Mouse (Mus musculus): ENCODE measurements around the gene Trim7. TPM values are rescaled to one million over a fixed set of nuclear protein-coding genes. Genes with fewer than 3 reads are reported as not detected.
"Not testable (repeated sequence)": the region's sequence is repeated elsewhere in the genome, so short reads cannot be mapped to it uniquely, and the experiment has no call there.

The Trim7 gene
- polyA plus RNA-seq (2016; fragmentation: Nextera tagmentation; extraction: Ambion mirVana), result 0.18 and 0.44 TPM in 2 replicates

DNA sequence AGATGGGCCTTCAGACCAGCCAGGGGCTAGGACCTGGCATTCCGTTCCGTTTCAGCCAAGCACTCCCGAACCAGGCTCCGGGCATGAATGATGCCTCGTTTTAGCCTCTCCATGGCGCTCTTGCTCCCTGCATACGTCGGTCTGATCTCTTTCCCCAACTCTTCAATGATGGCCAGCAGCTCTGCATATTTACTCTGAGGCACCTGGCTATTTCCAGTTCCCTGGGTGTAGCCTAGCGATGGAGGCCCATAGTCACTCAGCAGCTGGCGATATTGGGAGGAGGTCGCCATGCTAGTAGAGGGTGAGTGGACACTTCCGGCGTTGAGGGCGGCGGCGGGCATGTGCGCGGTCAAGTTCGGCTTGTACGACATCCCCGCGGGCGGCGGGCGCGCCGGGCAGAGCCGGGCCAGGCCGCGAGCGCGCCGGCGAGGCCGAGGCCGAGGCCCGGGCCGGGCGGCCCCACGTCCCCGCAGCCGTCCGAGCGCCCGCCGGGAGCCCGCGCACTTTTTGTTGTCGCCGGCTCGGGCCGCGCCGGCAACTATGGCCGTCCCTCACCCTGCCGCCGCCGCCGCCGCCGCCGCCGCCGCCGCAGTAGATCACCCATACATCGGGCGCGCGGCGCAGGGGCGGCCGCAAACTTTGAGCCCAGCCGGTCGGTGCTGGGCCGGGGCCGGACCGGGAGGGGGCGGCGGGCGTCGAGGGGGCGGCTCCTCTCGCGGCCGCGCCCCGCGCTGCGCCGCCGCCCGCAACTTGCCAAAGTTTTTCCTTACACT is at the start of gene Trim7, which contains the start of gene Gm12184:
Gene Trim7, plus strand, starts transcription at position 162 of the 773 bp plus-strand sequence.
Gene Gm12184, minus strand, starts transcription at position 677 of the 773 bp plus-strand sequence.
- not testable (repeated sequence) for H3K9me3 ChIP-seq; H3K36me3 ChIP-seq; H3K4me1 ChIP-seq; DNase-seq (ENCODE audit: low spot score)
- peak within 1 kb of the TSS; percentile 59 for H3K4me3 ChIP-seq
- H3K27ac ChIP-seq, result peak within 1 kb of the TSS; percentile 72; the same call in 1 of the 2 replicates
- H3K27me3 ChIP-seq (ENCODE audit: insufficient read depth, poor library complexity, severe bottlenecking), result peaks cover 11% of the 10 kb centered on the region
- WGBS, result under 1% methylated on average over 66 of the region's 92 CpGs

- H3K27me3 ChIP-seq (ENCODE audit: insufficient read depth, poor library complexity, severe bottlenecking), result no peaks in the 10 kb centered on the region
- H3K4me3 ChIP-seq, result no peak overlapping the region
- no peaks in the 10 kb centered on the region for H3K36me3 ChIP-seq
- no peaks in the 10 kb centered on the region for H3K9me3 ChIP-seq
- H3K4me1 ChIP-seq, result no peaks in the 10 kb centered on the region
- H3K27ac ChIP-seq, result no peak overlapping the region
- no peak for DNase-seq (ENCODE audit: low spot score)
- 40% methylated on average over 9 of the region's 9 CpGs for WGBS
Measured at GRCm38 (mm10) chr11:48776664-48777063, 49.3 kb upstream of the Trim7 start.

DNA sequence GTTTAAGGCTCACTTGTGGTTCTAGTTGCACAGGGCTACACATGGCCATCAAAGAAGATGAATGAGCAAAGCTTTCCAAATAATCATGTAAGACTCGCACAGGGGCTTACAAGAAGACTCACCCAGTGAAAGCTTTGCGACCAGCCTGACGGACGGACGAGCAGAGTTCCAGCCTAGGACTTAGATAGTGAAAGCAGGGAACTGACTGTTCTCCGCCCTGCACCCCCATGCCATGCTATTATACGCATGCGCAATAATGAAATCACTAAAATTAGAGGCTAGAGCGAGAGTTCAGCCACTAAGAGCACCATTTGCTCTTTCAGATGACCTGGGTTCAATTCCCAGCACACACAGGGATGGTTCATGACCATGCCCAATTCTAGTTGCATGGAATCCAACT is 48.6 kb upstream of the Trim7 start:
- no peaks in the 10 kb centered on the region for H3K9me3 ChIP-seq
- no peaks in the 10 kb centered on the region for H3K27me3 ChIP-seq (ENCODE audit: insufficient read depth, poor library complexity, severe bottlenecking)
- DNase-seq (ENCODE audit: low spot score), result no peak
- no peak overlapping the region for H3K27ac ChIP-seq
- no peaks in the 10 kb centered on the region for H3K4me1 ChIP-seq
- WGBS, result 83% methylated on average over 9 of the region's 9 CpGs
- H3K4me3 ChIP-seq, result no peak overlapping the region
- no peaks in the 10 kb centered on the region for H3K36me3 ChIP-seq

DNA sequence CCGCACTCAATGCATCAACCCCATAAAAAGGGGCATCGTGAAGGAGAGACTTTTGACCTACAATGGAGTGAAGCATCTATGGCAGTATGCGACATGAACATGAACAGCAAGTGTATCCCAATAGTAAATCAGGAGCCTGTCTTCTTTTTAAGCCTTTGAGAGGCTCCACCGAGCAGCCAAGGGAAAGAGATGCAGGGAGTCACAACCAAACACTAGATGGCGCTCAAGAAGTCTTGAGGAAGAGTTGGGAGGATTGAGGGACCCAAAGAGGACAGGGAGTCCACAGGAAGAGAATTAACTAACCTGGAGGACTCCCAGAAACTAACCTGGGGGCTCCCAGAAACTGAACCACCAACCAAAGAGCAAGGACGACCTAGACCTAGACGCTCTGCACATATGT is 46.5 kb upstream of the Trim7 start:
- Histone ChIP-seq H3K27me3 (ENCODE audit: insufficient read depth, poor library complexity, severe bottlenecking) (no peaks in the 10 kb centered on the region), H3K9me3 (no peaks in the 10 kb centered on the region), H3K36me3 (no peaks in the 10 kb centered on the region), H3K27ac (no peak overlapping the region), H3K4me1 (no peaks in the 10 kb centered on the region), H3K4me3 (no peak overlapping the region)
- 33% methylated on average over 7 of the region's 7 CpGs for WGBS
- peak; percentile 75 for DNase-seq (ENCODE audit: low spot score)

- Histone ChIP-seq H3K4me1 (no peaks in the 10 kb centered on the region), H3K27me3 (ENCODE audit: insufficient read depth, poor library complexity, severe bottlenecking) (no peaks in the 10 kb centered on the region), H3K27ac (no peak overlapping the region), H3K4me3 (no peak overlapping the region), H3K9me3 (no peaks in the 10 kb centered on the region), H3K36me3 (no peaks in the 10 kb centered on the region)
- DNase-seq (ENCODE audit: low spot score), result no peak
- 79% methylated on average over 4 of the region's 4 CpGs for WGBS
Measured at GRCm38 (mm10) chr11:48782243-48782642, 43.7 kb upstream of the Trim7 start.

DNA sequence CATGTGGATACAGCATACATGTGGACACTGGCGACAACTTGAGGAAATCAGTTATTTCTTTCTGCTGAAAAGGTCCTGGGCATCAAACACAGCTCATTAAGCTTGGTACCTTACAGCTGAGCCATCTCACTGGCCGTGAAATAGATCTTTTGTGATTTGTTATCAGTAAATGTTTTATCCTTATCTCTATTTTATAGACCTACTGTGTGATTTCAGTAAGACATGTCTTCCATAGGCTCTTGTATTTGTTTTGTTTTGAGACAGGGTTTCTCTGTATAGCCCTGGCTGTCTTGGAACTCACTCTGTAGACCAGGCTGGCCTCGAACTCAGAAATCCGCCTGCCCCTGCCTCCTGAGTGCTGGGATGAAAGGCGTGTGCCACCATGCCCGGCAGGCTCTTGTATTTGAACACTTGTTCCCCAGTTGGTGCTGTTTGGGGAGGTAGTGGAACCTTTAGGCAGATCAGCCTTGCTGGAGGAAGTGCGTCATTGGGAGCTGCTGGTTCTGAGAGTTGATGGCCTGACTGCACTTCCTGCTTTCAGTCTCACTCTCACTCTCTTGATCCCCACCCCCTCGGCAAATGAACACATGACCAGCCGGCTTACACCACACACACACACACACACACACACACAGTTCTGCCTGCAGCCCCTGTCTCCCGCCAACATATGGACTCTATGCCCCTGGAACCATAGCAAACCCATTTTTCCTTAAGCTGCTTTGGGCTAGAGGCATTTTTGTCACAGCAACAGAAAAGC is 38.3 kb upstream of the Trim7 start:
- H3K27me3 ChIP-seq (ENCODE audit: insufficient read depth, poor library complexity, severe bottlenecking), result no peaks in the 10 kb centered on the region
- no peaks in the 10 kb centered on the region for H3K9me3 ChIP-seq
- 48% methylated on average over 10 of the region's 10 CpGs for WGBS
- H3K36me3 ChIP-seq, result no peaks in the 10 kb centered on the region
- DNase-seq (ENCODE audit: low spot score), result peak; percentile 92
- no peak overlapping the region for H3K27ac ChIP-seq
- peak overlapping the region; percentile 55 for H3K4me3 ChIP-seq
- H3K4me1 ChIP-seq, result peaks cover 11% of the 10 kb centered on the region; the same call in 1 of the 2 replicates

DNA sequence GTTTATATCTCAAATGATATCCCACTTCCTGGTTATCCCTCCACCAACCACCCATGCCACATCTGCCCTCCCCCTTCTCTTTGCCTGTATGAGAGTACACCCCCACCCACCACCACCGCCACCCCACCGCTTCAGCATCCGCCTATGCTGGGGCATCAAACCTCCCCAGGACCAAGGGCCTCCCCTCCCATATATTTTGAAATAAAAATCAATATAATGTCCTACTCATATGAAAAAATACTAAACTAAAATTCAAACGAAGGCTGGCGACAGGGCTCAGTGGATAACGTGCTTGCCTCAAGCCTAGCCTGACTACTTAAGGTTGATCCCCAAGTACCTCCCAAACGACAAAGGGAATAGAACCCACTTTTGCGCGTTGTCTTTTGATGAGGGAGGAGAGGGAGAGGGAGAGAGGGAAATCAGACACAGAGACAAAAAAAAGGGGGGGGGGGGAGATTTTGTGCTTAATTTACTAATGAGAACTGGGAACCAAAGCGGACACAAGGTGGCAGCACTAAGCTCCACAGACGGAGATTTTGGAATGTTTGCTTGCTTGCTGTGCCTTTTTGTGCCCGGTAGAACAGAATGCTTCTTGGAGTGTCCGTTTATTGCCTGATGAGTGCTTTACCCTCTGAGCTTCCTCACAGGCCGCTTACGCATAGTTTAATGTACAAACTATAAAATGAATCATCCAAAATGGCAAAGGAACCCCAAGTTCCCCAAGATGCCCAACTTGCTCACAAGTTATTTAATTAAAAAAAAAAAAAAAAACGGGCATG is 37.4 kb upstream of the Trim7 start:
- 9% methylated on average over 16 of the region's 16 CpGs for WGBS
- no peaks in the 10 kb centered on the region for H3K9me3 ChIP-seq
- H3K4me1 ChIP-seq, result peaks cover 11% of the 10 kb centered on the region; the same call in 1 of the 2 replicates
- peak overlapping the region; percentile 55 for H3K4me3 ChIP-seq
- H3K36me3 ChIP-seq, result no peaks in the 10 kb centered on the region
- no peaks in the 10 kb centered on the region for H3K27me3 ChIP-seq (ENCODE audit: insufficient read depth, poor library complexity, severe bottlenecking)
- DNase-seq (ENCODE audit: low spot score), result peak; percentile 82
- H3K27ac ChIP-seq, result peak overlapping the region; percentile 63; the same call in 1 of the 2 replicates

GRCm38 (mm10) chr11:48789215-48789614 is 36.7 kb upstream of the Trim7 start:
- 85% methylated on average over 5 of the region's 5 CpGs for WGBS
- Histone ChIP-seq H3K27me3 (ENCODE audit: insufficient read depth, poor library complexity, severe bottlenecking) (no peaks in the 10 kb centered on the region), H3K4me3 (no peak overlapping the region), H3K27ac (no peak overlapping the region), H3K9me3 (no peaks in the 10 kb centered on the region), H3K36me3 (no peaks in the 10 kb centered on the region), H3K4me1 (peaks cover 11% of the 10 kb centered on the region; the same call in 1 of the 2 replicates)
- no peak for DNase-seq (ENCODE audit: low spot score)

- no peaks in the 10 kb centered on the region for H3K9me3 ChIP-seq
- peak; percentile 87 for DNase-seq (ENCODE audit: low spot score)
- no peaks in the 10 kb centered on the region for H3K36me3 ChIP-seq
- peaks cover 11% of the 10 kb centered on the region; the same call in 1 of the 2 replicates for H3K4me1 ChIP-seq
- 14% methylated on average over 20 of the region's 20 CpGs for WGBS
- H3K27ac ChIP-seq, result no peak overlapping the region
- peak overlapping the region; percentile 48 for H3K4me3 ChIP-seq
- H3K27me3 ChIP-seq (ENCODE audit: insufficient read depth, poor library complexity, severe bottlenecking), result no peaks in the 10 kb centered on the region
Measured at GRCm38 (mm10) chr11:48789973-48790823, 35.7 kb upstream of the Trim7 start.

DNA sequence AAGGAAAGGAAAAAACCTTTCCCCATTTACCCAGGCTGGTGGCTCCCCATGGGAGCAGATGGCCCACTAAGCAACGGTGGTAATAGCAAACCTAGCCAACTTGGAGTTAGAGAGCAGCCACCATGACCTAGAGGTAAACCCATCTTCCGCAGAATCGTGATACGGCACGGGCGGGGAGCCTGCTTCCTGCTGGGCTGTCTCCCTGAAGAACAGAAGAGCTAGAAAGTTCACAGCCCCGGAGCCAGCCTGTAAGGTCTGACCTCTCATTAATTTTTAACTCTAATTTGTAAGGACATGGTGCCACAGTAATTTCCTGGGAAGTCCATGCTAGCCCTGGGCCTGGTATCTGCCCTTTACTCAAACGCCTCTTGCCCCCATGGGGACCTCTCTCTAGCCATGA is 35.0 kb upstream of the Trim7 start:
- Histone ChIP-seq H3K27ac (no peak overlapping the region), H3K36me3 (no peaks in the 10 kb centered on the region), H3K27me3 (ENCODE audit: insufficient read depth, poor library complexity, severe bottlenecking) (no peaks in the 10 kb centered on the region), H3K4me3 (peak overlapping the region; percentile 18; the same call in 1 of the 2 replicates), H3K9me3 (no peaks in the 10 kb centered on the region), H3K4me1 (peaks cover 11% of the 10 kb centered on the region; the same call in 1 of the 2 replicates)
- 42% methylated on average over 8 of the region's 8 CpGs for WGBS
- no peak for DNase-seq (ENCODE audit: low spot score)

DNA sequence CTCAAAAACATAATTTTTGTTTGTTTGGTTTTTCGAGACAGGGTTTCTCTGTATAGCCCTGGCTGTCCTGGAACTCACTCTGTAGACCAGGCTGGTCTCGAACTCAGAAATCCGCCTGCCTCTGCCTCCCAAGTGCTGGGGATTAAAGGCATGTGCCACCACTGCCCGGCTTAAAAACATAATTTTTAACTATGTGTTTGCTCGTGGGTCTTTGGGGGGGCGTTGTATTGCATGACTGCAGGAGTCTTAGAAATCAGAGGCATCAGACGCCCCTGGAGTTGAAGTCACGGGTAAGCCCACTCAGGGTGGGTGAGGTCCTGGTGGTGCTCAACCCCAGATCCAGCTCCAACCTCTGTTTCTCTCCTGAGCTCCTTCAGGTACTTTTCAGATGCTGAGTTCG is 34.0 kb upstream of the Trim7 start:
- not testable (repeated sequence) for DNase-seq (ENCODE audit: low spot score); H3K4me3 ChIP-seq; H3K36me3 ChIP-seq; H3K27ac ChIP-seq; H3K27me3 ChIP-seq (ENCODE audit: insufficient read depth, poor library complexity, severe bottlenecking); H3K9me3 ChIP-seq
- 86% methylated on average over 9 of the region's 9 CpGs for WGBS
- peaks cover 12% of the 10 kb centered on the region; the same call in 1 of the 2 replicates for H3K4me1 ChIP-seq

DNA sequence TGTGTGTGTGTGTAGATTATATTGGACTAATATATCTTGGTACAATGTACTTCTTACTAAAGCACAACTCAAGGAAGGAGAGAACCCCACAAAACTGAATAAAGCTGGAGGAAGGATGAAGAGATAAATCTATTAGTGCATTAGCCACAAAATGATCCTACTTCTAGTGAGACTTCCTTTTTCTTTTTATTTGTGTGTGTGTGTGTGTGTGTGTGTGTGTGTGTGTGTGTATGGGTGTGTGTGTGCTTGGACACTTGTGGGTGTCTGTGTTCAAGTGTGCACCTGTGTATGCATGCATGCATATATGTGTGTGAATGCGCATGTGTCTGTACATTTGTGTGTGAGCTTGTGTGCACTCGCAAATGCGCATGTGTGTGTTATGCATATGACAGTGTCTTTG is 32.8 kb upstream of the Trim7 start:
- Histone ChIP-seq H3K9me3 (no peaks in the 10 kb centered on the region), H3K27me3 (ENCODE audit: insufficient read depth, poor library complexity, severe bottlenecking) (no peaks in the 10 kb centered on the region), H3K4me3 (no peak overlapping the region), H3K4me1 (peaks cover 20% of the 10 kb centered on the region; the same call in 1 of the 2 replicates), H3K36me3 (no peaks in the 10 kb centered on the region), H3K27ac (no peak overlapping the region)
- no peak for DNase-seq (ENCODE audit: low spot score)
- WGBS, result 100% methylated on average over 3 of the region's 3 CpGs

Measured in heart, embryonic 10.5 days (tissue).